Mouse (Mus musculus) spleen, postnatal 4 days (tissue): ENCODE measurements at regions not wholly inside any gene's neighbourhood (a gene's known extent, or its start where the extent isn't known, plus 50 kb on each side); places are given as distances from the start of the nearest gene placed in this dataset.

Experiments
- DNase-seq, 2 experiments: peaks; one replicate each; pipeline ENCODE4 v3.0.0; 2022; ENCODE audit warnings: low spot score in 2 of 2

- DNase-seq, result no peak
These were observed 445.3 kb downstream of the Wdr11 start for GRCm38 (mm10) chr7:130036845-130037572.

GRCm38 (mm10) chr7:130037573-130037925 is 445.9 kb downstream of the Wdr11 start:
- DNase-seq, result no peak

DNA sequence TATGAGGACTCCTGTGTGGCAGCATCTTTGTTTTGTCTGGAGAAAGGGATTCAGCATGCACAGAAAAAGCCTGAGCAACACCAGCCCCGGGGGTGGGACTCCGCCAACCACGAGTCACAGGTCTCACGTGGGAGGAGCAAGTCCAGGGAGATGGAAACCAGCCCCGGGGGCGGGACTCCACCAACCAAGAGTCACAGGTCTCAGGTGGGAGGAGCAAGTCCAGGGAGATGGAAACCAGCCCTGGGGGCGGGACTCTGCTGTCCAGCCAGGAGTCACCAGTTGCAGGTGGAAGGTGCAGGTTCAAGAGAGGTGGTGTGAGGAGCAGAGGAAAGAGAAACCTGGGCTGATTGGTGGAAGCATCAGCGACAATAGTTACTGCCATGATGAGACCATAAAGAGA is 448.9 kb downstream of the Wdr11 start:
- DNase-seq, result no peak

GRCm38 (mm10) chr7:130041402-130041965 is 449.8 kb downstream of the Wdr11 start:
- no peak for DNase-seq

DNA sequence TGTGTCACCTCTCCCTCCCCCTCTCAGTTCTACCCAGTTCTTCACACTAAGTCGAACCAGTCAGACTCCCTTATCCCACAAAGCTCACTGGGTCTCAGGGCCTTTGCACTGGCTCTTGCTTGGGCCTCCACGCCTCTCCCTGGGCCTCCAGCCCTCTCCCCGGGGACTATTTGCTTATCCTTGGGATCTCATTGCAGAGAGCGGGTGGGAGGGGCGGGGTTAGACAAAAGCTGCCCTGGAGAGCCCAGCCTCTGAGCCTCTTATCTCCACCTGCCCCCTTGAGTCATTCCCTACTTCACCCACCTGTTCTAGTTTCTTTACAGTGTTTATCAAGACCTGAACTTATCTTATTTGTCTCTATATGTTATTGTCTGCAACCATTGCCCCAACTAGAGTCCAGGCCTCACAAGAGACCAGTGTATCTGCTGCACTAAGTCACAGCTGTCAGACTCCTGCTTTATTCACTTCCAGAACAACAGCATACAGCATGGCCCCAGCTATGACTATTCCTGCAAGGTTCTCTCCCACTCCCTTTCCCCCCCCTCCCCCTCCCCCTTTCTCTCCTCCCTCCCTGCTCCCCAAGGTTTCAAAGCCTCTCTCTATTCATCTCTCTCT is 450.7 kb downstream of the Wdr11 start:
- no peak for DNase-seq

- no peak for DNase-seq
These were observed 452.0 kb downstream of the Wdr11 start for GRCm38 (mm10) chr7:130043397-130044234.

GRCm38 (mm10) chr7:130044235-130044553 is 452.5 kb downstream of the Wdr11 start:
- DNase-seq, result no peak

GRCm38 (mm10) chr7:130044581-130044980 is 452.9 kb downstream of the Wdr11 start:
- no peak for DNase-seq

DNA sequence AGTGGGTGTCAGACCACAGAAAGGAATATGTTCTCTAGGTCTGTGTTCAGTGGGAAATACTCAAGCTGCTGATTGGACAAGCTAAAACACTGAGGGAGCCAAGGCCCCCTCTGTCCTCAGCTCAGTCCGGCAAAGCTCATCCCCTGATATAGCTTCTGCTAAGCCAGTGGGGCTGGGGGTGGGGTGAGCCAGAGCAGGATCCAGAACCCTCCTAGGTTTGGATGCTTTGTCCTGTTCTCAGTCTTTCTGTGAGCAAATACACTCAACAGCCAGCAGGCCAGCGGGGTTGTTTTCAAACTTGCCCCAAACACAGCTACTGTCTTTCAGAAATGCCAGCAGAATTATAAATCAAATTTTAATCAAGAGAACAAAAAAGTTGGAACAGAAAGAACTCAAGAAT is 454.4 kb downstream of the Wdr11 start:
- DNase-seq, result no peak

DNA sequence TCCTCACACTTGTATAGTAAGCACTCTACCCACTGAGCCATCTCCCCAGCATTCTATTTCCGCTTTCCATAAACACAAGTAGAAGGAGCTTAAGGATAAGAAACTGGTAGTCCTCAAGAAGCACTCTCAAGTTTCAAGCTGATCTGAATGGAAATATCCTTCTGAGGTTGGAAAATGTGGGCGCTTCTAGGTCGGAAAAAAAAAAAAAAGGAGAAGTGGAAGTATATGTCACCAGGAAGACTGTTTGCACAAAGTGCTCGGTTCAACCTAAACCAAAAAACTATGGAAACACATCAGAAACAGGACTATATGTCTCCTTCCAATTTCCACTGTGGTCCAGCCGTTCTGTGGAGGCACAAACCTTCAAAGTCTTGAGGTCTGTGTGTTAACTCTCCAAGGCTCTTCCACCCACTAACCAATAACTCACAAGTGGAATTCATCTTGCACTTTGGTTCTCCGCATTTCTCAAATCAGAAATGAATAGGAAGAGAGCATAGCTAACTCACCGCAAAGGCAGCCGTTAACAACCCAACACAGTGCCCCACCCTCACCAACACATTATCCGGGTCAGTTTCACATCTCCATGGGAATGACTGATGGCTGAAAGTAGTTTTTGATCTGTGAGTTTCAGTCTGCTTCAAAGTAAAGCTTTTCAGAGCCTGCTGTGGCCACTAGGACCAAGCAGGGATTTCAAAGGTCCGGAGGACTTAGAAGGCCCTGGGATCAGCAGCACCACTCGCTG is 455.8 kb downstream of the Wdr11 start:
- no peak for DNase-seq

DNA sequence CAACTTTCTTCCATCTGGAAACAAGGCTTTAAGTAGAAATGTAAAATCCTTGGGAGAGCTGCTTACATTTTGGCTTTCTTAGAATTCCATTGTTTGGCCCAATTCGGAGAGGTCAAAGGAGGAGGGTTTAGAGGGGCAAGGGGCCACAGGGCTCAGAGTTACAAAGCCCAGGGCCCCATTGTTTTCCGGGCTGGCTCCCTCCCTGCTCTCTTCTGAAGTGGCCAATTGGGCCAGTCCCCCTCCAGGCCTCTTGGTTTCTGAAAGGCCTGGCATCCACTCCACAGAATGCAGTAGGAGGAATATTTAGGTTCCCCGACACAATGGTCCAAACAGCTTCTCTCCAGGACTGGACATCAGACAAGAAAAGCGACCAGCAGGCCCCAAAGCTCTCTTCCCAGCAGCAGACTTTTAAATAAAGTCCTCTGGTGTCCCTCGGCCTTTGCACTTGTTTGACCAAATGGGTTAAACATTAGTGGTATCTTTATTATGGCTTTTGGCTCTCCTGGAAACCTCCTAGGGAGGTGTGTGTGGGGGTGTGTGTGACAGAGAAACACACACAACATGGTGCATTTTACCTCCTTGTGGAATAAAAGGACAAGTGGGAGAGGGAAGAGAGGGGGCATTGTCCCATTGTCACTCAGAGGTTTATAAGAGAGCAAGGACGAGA is 456.6 kb downstream of the Wdr11 start:
- DNase-seq, result no peak

DNA sequence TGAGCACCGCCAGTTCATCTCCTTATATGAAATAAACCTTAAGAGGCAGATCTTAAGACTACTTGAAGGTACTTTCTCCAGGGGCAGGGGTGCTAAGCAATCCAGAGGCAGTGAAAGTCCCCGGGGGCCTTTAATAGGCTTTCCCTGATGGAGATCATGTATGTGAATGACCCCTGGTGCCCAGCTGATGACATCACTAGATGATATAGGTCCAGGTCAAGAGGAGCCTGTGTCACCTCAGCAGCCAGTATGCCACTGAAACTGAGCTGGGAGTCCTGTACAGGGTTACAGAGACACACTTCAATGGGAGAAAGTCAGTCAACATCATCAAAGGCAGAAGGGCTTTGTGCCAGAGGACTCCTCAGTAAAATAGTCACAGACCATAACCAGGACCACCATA is 457.8 kb downstream of the Wdr11 start:
- DNase-seq, result no peak

DNA sequence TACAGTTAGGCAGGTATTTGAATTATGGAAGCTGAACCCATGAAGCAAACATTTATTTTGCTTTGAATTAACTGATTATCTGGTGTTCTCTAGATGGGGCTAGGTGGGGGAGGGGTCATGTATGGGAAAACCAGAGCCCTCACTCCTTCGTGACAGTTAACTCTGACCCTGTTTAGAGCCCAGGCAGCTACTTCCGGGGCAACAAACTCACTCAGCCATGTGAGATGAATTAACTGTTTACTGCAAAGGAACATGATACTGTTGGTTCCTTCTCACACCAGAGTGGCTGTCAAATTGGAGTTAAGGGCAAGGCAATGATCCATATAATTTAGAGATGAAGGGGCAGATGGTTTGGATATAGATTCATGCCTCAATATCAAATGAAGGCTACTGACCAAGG is 458.5 kb downstream of the Wdr11 start:
- no peak for DNase-seq

GRCm38 (mm10) chr7:130052376-130052775 is 460.7 kb downstream of the Wdr11 start:
- no peak for DNase-seq

GRCm38 (mm10) chr7:130057708-130058107 is 462.5 kb downstream of the Ate1 start:
- no peak for DNase-seq

- no peak for DNase-seq
These were observed 461.9 kb downstream of the Ate1 start for GRCm38 (mm10) chr7:130058267-130058666.

DNA sequence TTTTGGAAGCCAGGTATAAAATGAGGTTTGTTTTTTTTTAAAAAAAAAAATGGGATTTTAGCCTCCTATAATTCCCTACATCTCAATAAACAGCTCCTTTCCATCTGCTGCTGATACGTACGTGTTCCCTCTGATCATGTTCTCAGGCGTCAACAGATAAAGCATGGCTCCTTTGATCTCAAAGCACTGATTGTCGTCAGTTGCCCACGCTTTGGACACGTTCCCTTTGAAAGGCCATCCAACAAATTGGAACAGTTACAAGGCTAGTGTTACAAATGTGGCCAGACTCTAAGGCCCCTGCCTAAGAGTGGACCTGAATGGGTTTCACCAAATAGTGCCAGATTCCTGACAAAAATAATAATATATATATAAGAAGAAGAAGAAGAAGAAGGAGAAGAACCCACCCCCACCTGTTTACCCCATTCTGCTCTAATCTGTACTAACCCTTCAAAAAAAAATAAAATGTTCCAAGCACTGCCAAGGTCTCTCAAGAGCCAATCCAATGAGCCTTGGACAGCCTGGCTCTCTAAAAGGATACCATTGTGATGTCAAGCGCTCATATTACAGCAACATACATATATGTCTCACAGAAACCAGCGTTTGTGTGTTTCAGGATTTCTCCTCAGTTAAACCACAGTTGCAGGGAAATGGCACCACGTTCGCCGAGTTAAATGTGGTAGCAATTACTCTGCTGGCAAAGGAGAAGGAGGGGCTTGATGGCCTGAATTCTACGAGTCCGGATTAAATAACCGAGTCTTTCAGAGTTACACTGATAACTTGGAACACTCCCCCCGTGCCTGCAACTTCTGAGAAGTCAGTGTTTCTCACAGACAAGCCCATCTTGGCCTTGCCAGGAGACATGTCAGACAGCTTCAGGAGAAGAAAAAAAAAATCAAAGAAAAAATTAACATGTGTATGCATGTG is 460.2 kb downstream of the Ate1 start:
- DNase-seq, result no peak

DNA sequence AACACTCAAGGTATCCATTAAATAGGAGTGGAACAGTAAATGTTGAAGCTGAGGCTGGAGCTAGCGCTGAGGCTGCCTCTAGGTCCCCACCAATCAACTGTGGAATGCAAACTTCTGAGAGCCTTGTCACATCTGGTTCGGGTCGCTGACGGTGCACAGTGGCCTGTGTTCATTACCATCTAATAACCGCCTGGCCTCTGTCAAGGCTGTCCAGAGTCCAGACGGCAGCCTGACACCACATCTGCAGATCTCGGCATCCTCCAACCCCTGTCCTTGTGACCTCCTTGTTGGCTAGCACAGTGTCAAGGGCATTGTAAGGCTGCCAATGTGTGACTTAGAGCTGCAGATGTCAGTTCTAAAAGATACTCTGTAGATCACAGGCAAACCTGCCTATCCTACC is 455.7 kb downstream of the Ate1 start:
- DNase-seq, result no peak

DNA sequence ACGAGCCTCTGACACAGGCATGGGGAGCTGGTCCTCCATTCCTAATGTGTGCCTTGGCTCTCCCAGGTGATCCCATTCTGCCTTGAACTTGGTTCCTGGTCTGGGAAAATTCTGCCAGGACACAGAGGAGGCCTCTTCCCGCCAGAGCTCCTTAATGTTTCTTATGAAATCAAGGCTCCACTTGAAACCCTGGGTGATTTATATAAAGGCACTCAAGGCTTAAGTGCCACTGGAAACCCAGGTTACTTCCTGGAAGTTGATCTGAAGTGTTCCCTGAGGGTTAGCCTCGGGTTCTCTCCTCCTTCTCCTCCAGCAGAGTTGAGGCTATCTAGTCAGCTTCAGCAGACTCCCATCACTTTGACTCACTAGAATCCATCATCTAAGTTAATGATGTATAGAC is 451.9 kb downstream of the Ate1 start:
- no peak for DNase-seq

- DNase-seq, result no peak
These were observed 446.8 kb downstream of the Ate1 start for GRCm38 (mm10) chr7:130073388-130073787.
